In the genomic region with DNA sequence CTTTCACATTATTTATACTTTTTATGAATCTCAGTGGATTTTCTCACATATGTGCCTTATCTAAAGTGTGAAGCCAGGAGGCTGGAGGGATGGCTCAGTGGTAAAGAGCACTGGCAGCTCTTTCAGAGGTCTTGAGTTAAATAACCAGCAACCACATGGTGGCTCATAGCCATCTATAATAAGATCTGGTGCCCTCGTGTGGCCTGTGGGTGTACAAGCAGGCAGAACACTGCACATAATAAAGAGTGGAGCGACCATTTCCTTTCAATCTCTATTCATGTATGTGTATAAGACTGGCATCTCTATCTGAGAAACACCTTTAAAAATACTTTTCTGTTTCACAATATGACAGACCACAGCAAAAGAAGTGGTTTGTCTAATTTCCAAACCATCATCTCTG, we compare ENCODE assay signal across 9 mouse cellular contexts.
DNase-seq lines count a peak whose midpoint lies in the region; ATAC-seq and TF ChIP-seq lines count a peak whose summit lies in the region.
"Had no signal": no experiment of that assay in that cellular context is flagged by ENCODE, and none has a peak within 500 bp of the region (broad histone marks: within the 10 kb centered on the region; RNA-seq: fewer than 3 reads in every experiment).

No protein-coding gene starts in this region.

- H3K4me3 ChIP-seq in C2C12 (ENCODE audit: insufficient read depth, poor library complexity, severe bottlenecking): no peak overlapping the region
- H3K4me3 ChIP-seq in forebrain, postnatal 0 days (ENCODE audit: low read depth, low read length): no peak overlapping the region
- no peak overlapping the region for H3K4me3 ChIP-seq in limb, embryonic 12.5 days (replicated peaks)
- H3K4me3 ChIP-seq in midbrain, embryonic 16.5 days (ENCODE audit: low read depth, low read length): no peak overlapping the region
- H3K4me3 ChIP-seq: lung, embryonic 15.5 days had no signal

- H3K4me1 ChIP-seq in forebrain, postnatal 0 days (ENCODE audit: insufficient read depth): no peaks in the 10 kb centered on the region
- H3K4me1 ChIP-seq in limb, embryonic 12.5 days (replicated peaks): no peaks in the 10 kb centered on the region
- H3K4me1 ChIP-seq in midbrain, embryonic 16.5 days (ENCODE audit: control insufficient read depth, insufficient read depth, low read length): no peaks in the 10 kb centered on the region
- H3K4me1 ChIP-seq: lung, embryonic 15.5 days had no signal

- H3K9me3 ChIP-seq in forebrain, postnatal 0 days (ENCODE audit: low read length): no peaks in the 10 kb centered on the region
- H3K9me3 ChIP-seq in limb, embryonic 12.5 days: no peaks in the 10 kb centered on the region
- H3K9me3 ChIP-seq in midbrain, embryonic 16.5 days (replicated peaks; ENCODE audit: control insufficient read depth, low read length, poor library complexity, severe bottlenecking): no peaks in the 10 kb centered on the region
- H3K9me3 ChIP-seq: lung, embryonic 15.5 days had no signal

- TF ChIP-seq CTCF in C2C12 (IDR thresholded peaks at IDR 0.05; ENCODE audit: control insufficient read depth, insufficient read depth, insufficient read length): peak; percentile 4
- TF ChIP-seq CTCF in forebrain, postnatal 0 days (IDR thresholded peaks at IDR 0.05; ENCODE audit: low read depth): peak; percentile 61

- H3K4me2 ChIP-seq in forebrain, postnatal 0 days (ENCODE audit: low read depth): no peak overlapping the region
- H3K4me2 ChIP-seq in limb, embryonic 12.5 days: no peak overlapping the region
- H3K4me2 ChIP-seq in midbrain, embryonic 16.5 days (ENCODE audit: low read length): no peak overlapping the region
- H3K4me2 ChIP-seq: lung, embryonic 15.5 days had no signal

- no peak overlapping the region for H3K9ac ChIP-seq in forebrain, postnatal 0 days
- no peak overlapping the region for H3K9ac ChIP-seq in limb, embryonic 12.5 days (replicated peaks)
- no peak overlapping the region for H3K9ac ChIP-seq in midbrain, embryonic 16.5 days (ENCODE audit: low read depth, low read length)
- H3K9ac ChIP-seq: lung, embryonic 15.5 days had no signal

- H3K79me3 ChIP-seq in C2C12 (ENCODE audit: low read depth): no peaks in the 10 kb centered on the region

- 25% methylated on average over 2 of the region's 2 CpGs for WGBS in forebrain, postnatal 0 days
- 19% methylated on average over 2 of the region's 2 CpGs for WGBS in limb, embryonic 12.5 days
- WGBS in midbrain, embryonic 16.5 days: 35% methylated on average over 2 of the region's 2 CpGs

- DNase-seq in gastrocnemius, postnatal 10 days: peak; percentile 6
- no peak for DNase-seq in gastrocnemius, adult 8-10 months (ENCODE audit: low spot score in 2 of 2)
- DNase-seq in adrenal gland, postnatal 25 days: peak; percentile 30
- DNase-seq in forebrain, postnatal 0 days: peak; percentile 44
- DNase-seq in layer of hippocampus, postnatal 36 days: no peak

- H3K27me3 ChIP-seq in C2C12 (ENCODE audit: control insufficient read depth, insufficient read depth, insufficient read length): no peaks in the 10 kb centered on the region
- no peaks in the 10 kb centered on the region for H3K27me3 ChIP-seq in forebrain, postnatal 0 days (ENCODE audit: insufficient read depth, low read length)
- no peaks in the 10 kb centered on the region for H3K27me3 ChIP-seq in limb, embryonic 12.5 days
- no peaks in the 10 kb centered on the region for H3K27me3 ChIP-seq in midbrain, embryonic 16.5 days (ENCODE audit: control insufficient read depth, insufficient read depth, low read depth, low read length)
- H3K27me3 ChIP-seq: lung, embryonic 15.5 days had no signal

- H3K79me2 ChIP-seq in C2C12 (ENCODE audit: control insufficient read depth, insufficient read depth): no peaks in the 10 kb centered on the region

- H3K27ac ChIP-seq in forebrain, postnatal 0 days (ENCODE audit: low read depth, low read length): no peak overlapping the region
- no peak overlapping the region for H3K27ac ChIP-seq in limb, embryonic 12.5 days
- H3K27ac ChIP-seq in midbrain, embryonic 16.5 days (ENCODE audit: low read length): no peak overlapping the region
- H3K27ac ChIP-seq: lung, embryonic 15.5 days had no signal

- ATAC-seq in forebrain, postnatal 0 days: peak; percentile 64; the same call in 1 of the 2 replicates
- peak; percentile 26; the same call in 1 of the 2 replicates for ATAC-seq in limb, embryonic 12.5 days (ENCODE audit: insufficient number of reproducible peaks, insufficient read depth, low FRiP score, low TSS enrichment, low read depth)
- 0 out of 2 replicates have a peak, but pooled peaks have one; percentile 39 for ATAC-seq in midbrain, embryonic 16.5 days

- H3K36me3 ChIP-seq in C2C12 (ENCODE audit: control insufficient read depth, insufficient read depth): no peaks in the 10 kb centered on the region
- H3K36me3 ChIP-seq in forebrain, postnatal 0 days (ENCODE audit: insufficient read depth): no peaks in the 10 kb centered on the region
- H3K36me3 ChIP-seq in limb, embryonic 12.5 days: no peaks in the 10 kb centered on the region
- H3K36me3 ChIP-seq in midbrain, embryonic 16.5 days (ENCODE audit: control insufficient read depth, insufficient read depth, low read length): peaks cover 3% of the 10 kb centered on the region; the same call in 1 of the 2 replicates
- H3K36me3 ChIP-seq: lung, embryonic 15.5 days had no signal

- no peak overlapping the region for H3ac ChIP-seq in C2C12 (ENCODE audit: control insufficient read depth, insufficient read length, low read depth)

TF ChIP-seq in C2C12, 6 proteins besides CTCF, POLR2A, EP300 and RAD21:
- TF ChIP-seq FOSL1 (IDR thresholded peaks at IDR 0.05; ENCODE audit: insufficient read depth, low read length, poor library complexity, severe bottlenecking) (no peak), MYOG (IDR thresholded peaks at IDR 0.05; ENCODE audit: control insufficient read depth, extremely low read depth, insufficient read length) (no peak), MYOD1 (IDR thresholded peaks at IDR 0.05; ENCODE audit: control insufficient read depth, insufficient read length, low read depth) (no peak), USF1 (IDR thresholded peaks at IDR 0.05; ENCODE audit: low read depth) (no peak), MAX (IDR thresholded peaks at IDR 0.05) (no peak), CEBPB (IDR thresholded peaks at IDR 0.05; ENCODE audit: low read depth) (no peak)

Comparison
In these comparisons a context has a peak if more than half of its experiments do, and no peak if none do; other contexts are left out.
1. DNase-seq: peak in gastrocnemius, postnatal 10 days (single experiment), adrenal gland, postnatal 25 days (single experiment) and forebrain, postnatal 0 days (single experiment); none in gastrocnemius, adult 8-10 months (0 of 2) and layer of hippocampus, postnatal 36 days (0 of 2).
2. Peak in every context shown above with its lines, with median percentiles within 50 percentile points of each other: ATAC-seq.